Mouse (Mus musculus) small intestine, adult 2 months (tissue): ENCODE results near the gene Wnt1. TPM values are rescaled to one million over a fixed set of nuclear protein-coding genes. Genes with fewer than 3 reads are reported as not detected.

Source experiments
- H3K27ac ChIP-seq: fragments of 200-500 bp; 2 replicates; pipeline ENCODE4 v1.5.1; 2012; ENCODE audit warnings: low read depth, low read length, control low read depth, inconsistent platforms; ENCODE audit not compliant: insufficient read depth
- H3K27me3 ChIP-seq: fragments of 200-500 bp; 2 replicates; pipeline ENCODE4 v1.6.1; 2012; ENCODE audit warnings: mild to moderate bottlenecking, moderate library complexity, low read length, inconsistent platforms; ENCODE audit not compliant: control insufficient read depth, insufficient read depth
- H3K36me3 ChIP-seq: fragments of 200-500 bp; 2 replicates; pipeline ENCODE4 v1.6.1; 2012; ENCODE audit warnings: mild to moderate bottlenecking, low read length, control low read depth, inconsistent platforms; ENCODE audit not compliant: control insufficient read depth, insufficient read depth
- H3K4me1 ChIP-seq: fragments of 200-500 bp; 2 replicates; pipeline ENCODE4 v1.6.1; 2012; ENCODE audit warnings: low read length, inconsistent platforms, mixed read lengths; ENCODE audit not compliant: control insufficient read depth, insufficient read depth, insufficient read length
- H3K4me3 ChIP-seq: fragments of 200-500 bp; 2 replicates; pipeline ENCODE4 v1.5.1; 2012; ENCODE audit warnings: low read depth, mild to moderate bottlenecking, control low read depth, inconsistent platforms, low read length, moderate library complexity
- CTCF ChIP-seq: fragments of 200-500 bp; IDR thresholded peaks from 2 replicates; pipeline ENCODE4 v1.5.1; 2012; ENCODE audit warnings: low read depth, mild to moderate bottlenecking, control low read depth, inconsistent platforms, low read length, moderate library complexity, mixed read lengths; ENCODE audit not compliant: insufficient replicate concordance, insufficient read length; ENCODE audit errors: extremely low read depth
- POLR2A ChIP-seq: fragments of 200-500 bp; IDR thresholded peaks from 2 replicates; pipeline ENCODE4 v1.6.1; 2012; ENCODE audit warnings: low read depth, mild to moderate bottlenecking, control low read depth, inconsistent platforms, low read length, moderate library complexity
- WGBS: fragments of 180-500 bp; shearing (Covaris S2); methylation state at CpG from one replicate; pipeline ENCODE4 v1.1.7; 2018; 5-methylcytosine and 5-hydroxymethylcytosine counted together
- polyA plus RNA-seq: library from polyadenylated mRNA; depleted of rRNA; stranded (reverse); fragments of >200 nt; gene quantifications from 2 replicates; pipeline ENCODE4 v1.2.3, GENCODE M21; 2012

The Wnt1 gene
- polyA plus RNA-seq, 1 experiment = not detected

- no peak overlapping the region for H3K27ac ChIP-seq
- peaks cover 5% of the 10 kb centered on the region; the same call in 1 of the 2 replicates for H3K36me3 ChIP-seq
- H3K27me3 ChIP-seq = no peaks in the 10 kb centered on the region
- H3K4me1 ChIP-seq = peaks cover 14% of the 10 kb centered on the region
- TF ChIP-seq CTCF (no peak), POLR2A (no peak)
- 47% methylated on average over 8 of the region's 8 CpGs for WGBS
- H3K4me3 ChIP-seq = no peak overlapping the region
Observed at GRCm38 (mm10) chr15:98753021-98753423, 36.6 kb upstream of the Wnt1 start.

GRCm38 (mm10) chr15:98754125-98754524 lies 35.5 kb upstream of the Wnt1 start:
- peaks cover 5% of the 10 kb centered on the region; the same call in 1 of the 2 replicates for H3K36me3 ChIP-seq
- no peaks in the 10 kb centered on the region for H3K27me3 ChIP-seq
- no peak for TF ChIP-seq POLR2A
- no peak for TF ChIP-seq CTCF
- WGBS = 58% methylated on average over 2 of the region's 2 CpGs
- no peak overlapping the region for H3K4me3 ChIP-seq
- H3K27ac ChIP-seq = no peak overlapping the region
- H3K4me1 ChIP-seq = peaks cover 10% of the 10 kb centered on the region

GRCm38 (mm10) chr15:98762201-98762621 lies 27.4 kb upstream of the Wnt1 start:
- H3K4me3 ChIP-seq = peak overlapping the region; percentile 91
- H3K27ac ChIP-seq = peak overlapping the region; percentile 58
- H3K4me1 ChIP-seq = peaks cover 4% of the 10 kb centered on the region; the same call in 1 of the 2 replicates
- 0% methylated on average over 24 of the region's 24 CpGs for WGBS
- no peak for TF ChIP-seq CTCF
- TF ChIP-seq POLR2A = peak; percentile 29; the same call in 1 of the 2 replicates
- no peaks in the 10 kb centered on the region for H3K27me3 ChIP-seq
- H3K36me3 ChIP-seq = peaks cover 1% of the 10 kb centered on the region

- peaks cover 1% of the 10 kb centered on the region for H3K36me3 ChIP-seq
- peaks cover 4% of the 10 kb centered on the region; the same call in 1 of the 2 replicates for H3K4me1 ChIP-seq
- peak within 1 kb of the TSS; percentile 58 for H3K27ac ChIP-seq
- TF ChIP-seq POLR2A (peak; percentile 79), CTCF (no peak)
- H3K4me3 ChIP-seq = peak within 1 kb of the TSS; percentile 91
- no peaks in the 10 kb centered on the region for H3K27me3 ChIP-seq
- under 1% methylated on average over 76 of the region's 76 CpGs for WGBS
Observed at GRCm38 (mm10) chr15:98762670-98763529, 26.8 kb upstream of the Wnt1 start, which contains the start of gene Arf3. TSS of gene Arf3 (minus strand) at chr15:98763214.

GRCm38 (mm10) chr15:98765929-98766328 lies 23.7 kb upstream of the Wnt1 start:
- WGBS = 77% methylated on average over 4 of the region's 4 CpGs
- no peak overlapping the region for H3K4me3 ChIP-seq
- no peaks in the 10 kb centered on the region for H3K27me3 ChIP-seq
- no peaks in the 10 kb centered on the region for H3K36me3 ChIP-seq
- no peak for TF ChIP-seq CTCF
- TF ChIP-seq POLR2A = no peak
- peaks cover 4% of the 10 kb centered on the region; the same call in 1 of the 2 replicates for H3K4me1 ChIP-seq
- no peak overlapping the region for H3K27ac ChIP-seq

GRCm38 (mm10) chr15:98768259-98768658 lies 21.4 kb upstream of the Wnt1 start:
- WGBS = 52% methylated on average over 5 of the region's 5 CpGs
- Histone ChIP-seq H3K36me3 (no peaks in the 10 kb centered on the region), H3K4me3 (no peak overlapping the region), H3K27ac (no peak overlapping the region), H3K27me3 (no peaks in the 10 kb centered on the region), H3K4me1 (peaks cover 8% of the 10 kb centered on the region)
- TF ChIP-seq POLR2A (no peak), CTCF (no peak)

GRCm38 (mm10) chr15:98771813-98772425 lies 17.7 kb upstream of the Wnt1 start:
- Histone ChIP-seq H3K4me3 (peak overlapping the region; percentile 58), H3K4me1 (peaks cover 12% of the 10 kb centered on the region), H3K36me3 (no peaks in the 10 kb centered on the region), H3K27ac (no peak overlapping the region), H3K27me3 (peaks cover 11% of the 10 kb centered on the region)
- TF ChIP-seq POLR2A = no peak
- no peak for TF ChIP-seq CTCF
- WGBS = 14% methylated on average over 12 of the region's 12 CpGs
